Mouse (Mus musculus) cerebellum, adult (tissue): ENCODE data around the gene Akr1b7.

Source experiments
- ATAC-seq: cut with Nextera tagmentation; 2 replicates; pipeline ENCODE4 v1.9.2; 2017; ENCODE audit warnings: mild to moderate bottlenecking, moderate library complexity, mixed read lengths; ENCODE audit not compliant: insufficient number of reproducible peaks, low FRiP score, low TSS enrichment

The Akr1b7 gene

GRCm38 (mm10) chr6:34416521-34416920 lies 4.4 kb downstream of the Akr1b7 start:
- ATAC-seq = no peak

GRCm38 (mm10) chr6:34419071-34419470 lies 6.9 kb downstream of the Akr1b7 start:
- ATAC-seq = no peak

- no peak for ATAC-seq
These were observed 26.9 kb downstream of the Akr1b7 start for GRCm38 (mm10) chr6:34439006-34439405.

- no peak for ATAC-seq
These were observed 29.6 kb downstream of the Akr1b7 start for GRCm38 (mm10) chr6:34441556-34442257.

- ATAC-seq = no peak
These were observed 31.7 kb downstream of the Akr1b7 start for GRCm38 (mm10) chr6:34443791-34444190.

- ATAC-seq = peak; percentile 83
These were observed 35.8 kb downstream of the Akr1b7 start for GRCm38 (mm10) chr6:34447961-34448360.

- no peak for ATAC-seq
These were observed 36.6 kb downstream of the Akr1b7 start for GRCm38 (mm10) chr6:34448696-34449095.

DNA sequence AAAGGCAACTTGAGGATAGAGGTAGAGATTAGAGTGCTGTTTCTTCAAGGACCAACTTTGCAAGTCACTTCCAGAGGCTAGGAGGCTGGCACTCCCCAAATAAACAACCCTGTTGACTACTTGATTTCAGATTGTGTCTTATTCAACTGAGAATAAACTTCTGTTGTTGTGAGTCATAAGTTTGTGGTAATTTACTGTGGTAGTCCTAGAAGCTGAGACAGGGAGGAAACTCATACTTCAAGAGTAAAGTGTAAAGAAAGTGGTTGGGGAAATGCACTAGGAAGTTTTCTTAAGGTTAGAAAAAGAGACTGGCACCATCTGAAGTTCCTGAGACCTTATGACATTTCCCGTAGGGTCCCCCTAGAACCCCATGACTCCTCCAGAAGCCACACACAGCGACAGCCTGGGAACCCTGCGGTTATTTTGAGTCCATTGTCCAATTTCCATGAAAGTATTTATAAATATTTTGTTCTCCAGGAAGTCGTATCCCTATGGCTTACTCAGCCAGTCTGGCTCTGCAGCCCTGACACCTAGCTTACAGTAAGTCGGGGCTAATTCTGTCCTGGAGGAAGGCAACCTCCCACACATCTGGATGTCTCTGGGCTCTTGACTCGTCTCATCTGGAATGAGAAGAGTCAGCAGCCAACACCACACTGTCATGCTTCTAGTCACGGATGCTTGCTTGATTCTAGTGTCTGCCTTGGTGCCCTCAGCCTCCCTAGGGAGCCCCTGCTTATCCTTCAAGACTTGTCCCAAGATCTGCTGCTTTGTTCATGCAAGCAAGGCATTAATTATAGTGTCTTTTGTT lies 41.0 kb downstream of the Akr1b7 start:
- ATAC-seq = no peak

- no peak for ATAC-seq
These were observed 47.3 kb downstream of the Akr1b7 start for GRCm38 (mm10) chr6:34459456-34459855.

DNA sequence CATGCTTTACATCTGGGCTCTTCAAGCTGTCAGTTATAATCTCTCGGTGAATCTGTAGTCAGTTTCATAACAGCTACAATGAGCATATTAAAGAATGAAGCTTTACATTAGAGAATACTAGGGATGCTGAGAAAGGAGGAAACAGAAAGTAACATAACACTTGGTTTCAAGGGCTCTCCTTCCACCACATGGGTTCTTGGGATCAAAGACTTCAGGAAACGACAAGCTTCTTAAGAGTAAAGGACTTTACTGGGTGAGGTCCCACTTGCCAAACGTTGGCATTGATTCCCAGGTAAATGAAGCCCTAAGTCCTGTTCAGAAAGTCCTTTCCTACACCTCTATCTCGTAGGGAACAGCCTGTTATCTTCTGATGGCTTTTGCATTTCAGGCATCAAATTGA lies 48.5 kb downstream of the Akr1b7 start:
- no peak for ATAC-seq

- ATAC-seq = no peak
These were observed 51.4 kb downstream of the Akr1b7 start for GRCm38 (mm10) chr6:34463582-34463981.

DNA sequence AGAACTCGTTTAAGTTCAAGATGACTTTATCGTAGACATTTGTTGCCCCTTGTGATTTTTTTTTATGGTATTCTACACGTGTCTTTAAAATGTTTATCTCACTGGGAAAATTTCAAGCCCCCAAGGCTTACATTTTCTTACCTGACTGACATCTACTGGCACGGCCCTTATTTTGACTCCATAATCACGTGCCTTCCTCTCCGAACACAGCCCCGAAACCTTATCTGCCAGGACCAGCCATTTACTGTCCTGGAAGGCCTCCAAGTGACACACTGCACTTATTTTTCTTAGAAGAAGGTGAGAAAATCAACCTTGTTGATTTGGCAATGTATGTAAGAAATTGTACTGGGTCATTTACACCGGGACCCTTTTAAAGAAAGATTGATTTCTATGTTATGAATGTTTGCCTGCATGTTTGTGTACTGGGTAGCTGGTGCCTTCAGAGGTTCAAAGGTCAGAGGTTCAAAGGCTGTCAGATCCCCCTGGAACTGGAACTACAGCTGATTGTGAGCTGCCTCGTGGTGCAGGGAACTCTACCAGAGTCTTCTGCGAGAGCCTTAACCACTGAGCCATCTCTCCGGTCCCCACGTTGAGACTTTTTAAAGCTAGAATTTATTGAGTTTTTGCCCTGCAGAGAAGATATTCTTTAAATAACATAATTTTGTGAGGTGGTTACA lies 59.4 kb downstream of the Akr1b7 start:
- ATAC-seq = no peak
